Mouse (Mus musculus) fibroblast of lung, adult 2 months (primary cell): ENCODE data around the gene Gnat1.
"Not testable (repeated sequence)": the region's sequence is repeated elsewhere in the genome, so short reads cannot be mapped to it uniquely, and the experiment has no call there.

Experiments used
- DNase-seq: peaks from one replicate; pipeline ENCODE4 v3.0.0-alpha.2; 2011; ENCODE audit warnings: low read depth

Gene Gnat1

DNA sequence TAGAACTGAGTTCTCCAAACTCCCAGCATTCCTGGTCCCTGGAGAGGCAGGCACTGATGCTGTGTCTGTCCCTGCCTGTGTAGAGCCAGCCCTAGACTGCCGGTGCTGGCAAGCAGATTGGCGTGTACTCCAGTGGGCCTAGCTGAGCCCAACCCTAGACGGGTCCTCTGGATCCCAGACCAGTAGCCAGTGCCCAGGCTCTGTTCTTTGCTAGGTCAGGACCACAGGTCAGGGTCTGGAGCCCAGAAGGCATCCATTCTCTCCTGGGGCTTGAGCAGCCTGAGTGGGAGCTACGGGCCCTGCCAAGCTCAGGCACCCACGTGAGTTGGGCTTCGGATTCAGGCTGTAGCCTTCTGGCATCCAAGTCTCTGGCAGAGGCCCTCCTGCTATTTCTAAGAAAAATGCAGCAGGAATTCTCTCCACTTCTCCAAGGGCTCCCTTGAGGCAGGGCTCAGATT, 20.6 kb upstream of the Gnat1 start:
- peak; percentile 78 for DNase-seq

DNA sequence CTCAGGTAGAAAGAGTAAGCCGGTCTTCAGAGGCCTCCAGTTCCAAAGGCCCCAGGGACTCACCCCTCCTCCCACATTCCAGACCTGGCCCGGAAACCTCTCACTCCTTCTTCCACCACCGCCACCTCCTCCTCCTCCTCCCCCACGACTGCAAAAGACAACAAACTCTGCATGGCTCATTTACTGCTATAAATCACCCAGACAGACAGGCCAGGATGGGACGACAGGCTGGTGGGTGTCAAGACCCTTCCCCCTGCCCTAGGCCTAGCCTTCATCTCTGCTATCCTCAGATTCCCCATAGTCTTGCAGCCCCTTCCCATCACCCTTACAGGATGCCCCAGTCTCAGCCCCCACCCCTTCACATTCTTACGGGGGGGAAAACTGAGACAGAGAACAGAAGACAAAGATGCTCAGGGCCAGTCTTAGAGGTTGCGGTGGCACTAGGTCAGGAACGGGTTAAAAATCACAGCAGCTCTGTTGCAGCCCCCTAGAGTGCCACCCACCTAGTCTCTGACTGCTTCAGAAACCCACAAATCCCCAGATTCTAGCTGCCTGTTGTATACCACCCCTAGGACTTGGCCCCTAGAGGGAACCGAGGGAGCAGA, 20.0 kb upstream of the Gnat1 start:
- no peak for DNase-seq

DNA sequence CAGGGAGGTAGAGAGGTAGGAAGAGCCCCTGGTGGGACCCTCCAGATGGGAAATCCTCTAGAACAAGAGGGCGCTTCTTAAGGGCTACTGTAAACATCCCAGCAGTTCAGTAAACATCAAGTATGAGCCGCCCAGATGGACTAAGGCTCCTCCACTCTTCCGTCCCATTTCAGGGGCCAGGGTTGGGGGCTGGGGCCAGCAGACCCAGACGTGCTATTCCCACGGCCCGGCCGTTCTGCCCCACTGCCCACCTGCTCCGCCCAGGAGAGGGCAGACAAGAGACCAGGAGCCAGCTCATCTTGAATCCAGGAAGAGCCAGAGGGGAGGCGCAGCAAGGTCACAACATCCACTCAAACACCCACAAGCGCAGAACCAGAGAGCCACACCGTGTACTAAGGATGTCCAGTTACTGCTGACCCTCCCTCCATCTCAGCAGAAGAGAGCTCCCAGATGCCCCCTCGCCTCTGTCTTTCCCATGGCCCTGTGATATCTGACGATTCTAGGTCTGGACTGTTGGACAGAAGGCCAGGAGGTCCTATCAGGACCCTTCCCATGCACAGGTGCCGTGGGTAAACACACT, 19.2 kb upstream of the Gnat1 start:
- no peak for DNase-seq

DNA sequence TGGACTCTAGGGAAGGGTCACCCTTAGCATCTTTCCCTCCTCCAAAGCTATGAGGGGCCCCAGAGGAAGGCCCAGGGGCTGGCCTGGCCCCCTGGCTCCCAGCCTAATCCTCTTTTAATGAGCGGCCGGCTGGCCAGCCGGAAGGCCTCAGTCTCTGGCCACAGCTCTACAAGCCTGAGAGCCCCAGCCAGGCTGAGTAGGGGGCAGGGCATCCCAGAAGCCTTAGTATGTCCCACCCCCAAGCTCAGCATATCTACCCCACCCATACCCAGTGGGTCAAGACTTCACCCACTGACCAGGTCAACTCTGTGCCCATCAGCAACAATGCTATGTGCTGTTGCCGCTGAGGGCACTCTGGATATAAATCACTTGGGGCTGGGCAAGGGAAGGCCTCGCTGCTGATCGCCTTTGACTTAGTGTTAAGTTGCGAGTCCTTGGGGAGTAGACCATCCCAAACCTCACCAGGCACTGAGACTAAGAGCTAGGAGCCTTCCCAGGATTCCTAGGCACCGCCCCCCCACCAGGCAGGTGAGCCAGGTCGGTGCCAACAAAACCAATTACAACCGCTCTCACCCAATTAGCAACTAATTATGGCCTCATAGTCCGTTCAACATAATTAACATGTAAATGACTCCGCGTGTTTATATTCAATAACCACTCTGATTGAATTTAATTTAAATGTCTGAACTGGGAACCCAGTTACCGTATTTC, 18.5 kb upstream of the Gnat1 start:
- no peak for DNase-seq

DNA sequence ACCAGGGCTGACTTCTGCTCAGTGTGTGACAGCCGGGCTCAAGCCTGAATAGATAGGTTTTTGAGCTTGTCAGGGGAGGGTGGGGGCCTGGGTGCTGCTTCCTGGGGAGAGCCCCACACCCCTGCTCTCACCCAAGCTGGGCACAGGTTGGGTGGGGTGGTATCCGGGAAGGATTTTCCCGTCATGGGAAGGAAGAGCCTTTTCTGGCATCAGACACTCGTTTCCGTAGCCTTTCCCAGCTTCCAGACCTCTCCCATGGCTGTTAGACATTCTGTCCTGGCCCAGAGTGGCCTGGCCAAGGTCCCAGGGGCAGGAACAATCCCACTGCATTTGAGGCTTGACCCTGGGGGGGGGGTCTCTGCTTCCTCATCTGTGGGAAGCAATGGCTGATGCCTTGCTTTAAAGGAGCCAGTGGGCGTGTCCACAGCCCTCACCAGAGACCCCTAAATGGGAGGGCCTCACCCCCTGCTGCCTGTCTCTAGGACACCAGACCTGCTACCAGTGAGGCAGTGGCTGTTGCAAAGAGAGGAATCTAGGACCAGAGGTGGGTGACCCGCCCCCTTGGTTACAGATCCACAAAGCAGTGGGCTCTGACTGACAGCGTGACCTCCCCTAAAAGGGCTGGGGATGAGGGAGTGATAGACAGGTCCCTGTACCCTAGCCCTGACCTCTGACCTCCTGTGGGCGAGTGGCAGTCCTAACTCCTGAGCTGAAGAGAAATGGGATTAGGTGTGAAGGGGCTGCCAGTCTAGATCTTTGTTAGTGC, 17.5 kb upstream of the Gnat1 start:
- DNase-seq = no peak

DNA sequence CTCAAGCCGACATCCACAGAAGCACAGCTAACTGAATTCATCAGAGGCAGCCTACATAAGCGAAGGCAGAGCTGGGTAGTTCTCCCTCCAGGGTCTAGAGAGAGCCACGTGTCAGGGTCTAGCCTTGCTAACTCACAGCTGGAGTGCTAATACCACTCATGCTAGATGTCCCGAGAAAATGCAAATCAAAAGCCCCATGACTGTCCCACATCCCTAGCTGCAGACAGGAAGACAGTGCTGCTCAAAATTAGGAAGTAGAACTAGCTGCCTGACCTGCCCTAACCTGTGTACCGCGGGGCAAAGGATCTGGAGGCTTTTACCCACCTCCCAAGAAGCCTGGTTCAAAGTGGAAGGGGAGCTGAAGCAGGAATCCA, 16.6 kb upstream of the Gnat1 start:
- no peak for DNase-seq

DNA sequence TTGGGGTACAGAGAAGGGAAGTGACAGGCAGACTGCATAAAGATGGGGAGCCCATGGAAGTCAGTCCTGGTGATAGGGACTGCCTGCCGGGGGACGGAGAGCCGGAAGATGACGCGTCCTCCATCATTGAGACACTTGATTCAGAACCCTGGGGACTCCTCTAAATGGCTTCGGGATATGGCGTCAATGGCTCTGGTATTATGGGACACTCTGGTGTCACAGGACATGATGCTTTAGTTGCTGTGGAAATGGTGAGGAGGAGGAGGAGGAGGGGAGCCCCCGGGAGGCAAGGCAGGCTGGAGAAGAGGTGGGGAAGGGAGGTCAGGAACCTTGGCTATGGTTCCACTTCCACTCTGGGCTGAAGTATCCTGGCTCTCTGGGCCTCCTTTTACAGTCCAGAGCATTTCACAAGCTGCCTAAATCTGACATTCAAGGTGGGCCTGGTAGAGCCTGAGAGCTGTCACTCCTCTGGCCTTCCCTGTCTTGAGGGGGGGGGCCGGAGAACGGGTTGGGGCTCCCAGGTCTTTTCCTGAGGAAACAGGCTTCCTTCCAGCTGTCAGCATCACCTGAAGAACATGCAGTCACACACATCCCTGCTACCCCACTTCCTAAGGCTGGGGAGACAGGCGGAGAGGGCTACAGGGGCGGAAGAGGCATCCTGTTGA, 16.1 kb upstream of the Gnat1 start:
- no peak for DNase-seq

DNA sequence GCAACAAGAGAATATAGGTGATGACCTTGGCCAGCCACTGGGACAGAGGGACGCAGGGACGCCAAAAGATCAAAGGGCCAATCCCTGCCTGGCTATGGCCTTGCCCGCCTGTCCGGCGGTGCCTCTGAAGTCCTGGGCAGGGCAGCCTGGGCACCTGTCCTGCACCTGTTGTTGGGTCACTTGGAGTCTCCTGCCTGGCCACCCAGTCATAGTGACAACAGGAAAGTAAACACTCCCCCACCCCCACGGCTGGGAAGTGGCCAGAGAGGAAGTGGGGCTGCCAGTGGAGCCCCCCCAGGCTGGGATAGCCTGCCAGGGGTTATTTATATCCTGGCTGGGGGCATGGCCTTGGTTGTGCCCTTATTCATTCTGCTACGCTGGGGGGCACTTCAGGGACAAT, 15.1 kb upstream of the Gnat1 start:
- DNase-seq = no peak

DNA sequence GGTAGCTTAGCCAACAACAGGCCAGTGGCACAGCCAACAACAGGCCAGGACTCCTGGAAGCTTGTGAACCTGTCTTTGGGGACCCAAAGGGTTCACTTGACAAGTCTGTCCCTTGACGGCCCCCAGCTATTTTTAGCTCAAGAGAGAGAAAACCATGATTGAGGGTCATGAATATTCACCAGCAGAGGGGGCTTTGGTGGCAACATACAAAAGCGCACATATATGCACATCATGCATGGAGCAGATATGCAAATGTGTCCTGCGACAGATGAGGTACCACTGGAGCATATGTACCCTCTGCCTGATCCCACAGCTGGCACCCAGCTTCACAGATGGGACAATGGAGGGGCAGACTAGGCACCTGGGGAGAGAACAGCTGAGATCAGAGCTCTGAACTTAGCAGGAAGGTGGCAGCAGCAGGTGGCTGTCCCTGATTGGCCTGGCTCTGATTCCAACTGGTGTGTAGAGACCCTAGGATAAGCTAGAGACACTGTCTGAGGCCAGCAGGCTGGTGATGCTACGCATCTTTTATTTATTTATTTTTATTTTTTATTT, 14.0 kb upstream of the Gnat1 start:
- DNase-seq = no peak

DNA sequence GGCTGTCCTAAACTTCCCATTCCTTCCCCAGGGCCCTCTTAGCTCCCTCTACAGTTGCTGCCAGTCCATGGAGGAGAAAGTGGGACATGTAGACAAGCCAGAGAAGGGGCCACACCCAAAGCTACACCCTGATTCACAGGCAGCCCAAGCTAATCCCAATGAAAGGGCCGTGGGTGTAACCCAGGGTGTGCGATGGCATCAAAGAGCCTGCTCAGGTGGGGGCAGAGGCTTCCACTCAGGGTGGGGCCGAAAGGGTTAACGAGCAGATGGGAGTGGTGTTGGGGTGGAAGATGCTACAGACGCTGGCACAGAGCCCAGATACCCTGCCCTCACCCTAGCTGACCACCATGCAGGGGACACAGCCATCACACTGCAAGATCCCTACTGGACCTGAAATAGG, 13.3 kb upstream of the Gnat1 start:
- DNase-seq = no peak

DNA sequence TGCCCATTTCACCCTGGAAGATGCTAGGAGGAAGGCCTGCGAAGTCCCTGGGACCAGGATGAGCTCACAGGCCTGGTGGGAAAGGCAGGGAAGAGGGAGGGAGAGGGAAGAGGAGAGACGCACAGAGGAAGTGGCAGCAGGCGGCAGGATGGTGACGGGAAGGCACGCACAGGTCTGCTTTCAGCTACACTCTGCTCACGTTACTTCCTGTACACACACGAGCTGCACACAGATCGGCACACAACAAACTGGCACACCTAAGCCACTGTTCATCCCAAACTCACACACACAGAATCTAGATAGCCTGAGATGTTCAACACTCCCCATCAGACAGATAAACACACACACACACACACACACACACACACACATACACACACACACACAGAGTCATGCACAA, 10.9 kb upstream of the Gnat1 start:
- no peak for DNase-seq

DNA sequence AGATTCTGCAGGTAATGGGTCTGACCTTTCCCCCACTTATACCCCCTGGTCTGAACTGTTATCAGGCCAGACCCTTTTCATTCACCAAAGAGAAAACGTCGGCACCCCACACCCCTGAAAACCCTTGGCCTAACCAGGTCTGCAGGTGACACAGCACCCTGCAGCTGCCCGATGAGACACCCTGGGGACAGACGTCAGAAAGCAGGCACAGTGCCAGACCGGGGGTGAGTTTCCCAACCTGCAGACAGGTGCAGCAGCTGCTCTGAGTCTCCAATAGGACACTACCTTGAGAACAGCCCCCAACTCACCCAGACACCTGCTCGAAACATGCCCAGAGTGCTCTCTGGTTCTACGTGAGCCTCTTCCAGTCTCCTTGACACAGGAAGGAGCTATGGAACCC, 9.4 kb upstream of the Gnat1 start:
- DNase-seq = no peak

DNA sequence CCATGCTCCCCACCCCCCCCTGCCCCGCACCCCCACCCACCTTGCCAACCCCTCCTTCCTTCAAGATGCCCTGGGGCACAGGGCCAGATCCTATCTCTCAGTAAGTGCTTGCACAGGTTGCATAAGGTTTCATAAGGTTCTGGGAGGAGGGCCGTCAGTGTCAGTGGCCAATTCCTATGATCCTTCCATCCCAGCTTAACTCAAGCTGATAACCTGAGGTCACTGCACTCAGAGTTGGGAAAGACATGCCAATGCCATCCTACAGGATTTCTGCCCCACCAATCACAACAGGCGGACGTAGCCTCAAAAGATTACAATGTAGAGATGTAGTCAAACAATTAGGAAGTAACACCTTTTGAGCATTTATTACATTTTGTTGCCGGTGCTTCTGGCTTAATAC, 8.9 kb upstream of the Gnat1 start:
- no peak for DNase-seq

DNA sequence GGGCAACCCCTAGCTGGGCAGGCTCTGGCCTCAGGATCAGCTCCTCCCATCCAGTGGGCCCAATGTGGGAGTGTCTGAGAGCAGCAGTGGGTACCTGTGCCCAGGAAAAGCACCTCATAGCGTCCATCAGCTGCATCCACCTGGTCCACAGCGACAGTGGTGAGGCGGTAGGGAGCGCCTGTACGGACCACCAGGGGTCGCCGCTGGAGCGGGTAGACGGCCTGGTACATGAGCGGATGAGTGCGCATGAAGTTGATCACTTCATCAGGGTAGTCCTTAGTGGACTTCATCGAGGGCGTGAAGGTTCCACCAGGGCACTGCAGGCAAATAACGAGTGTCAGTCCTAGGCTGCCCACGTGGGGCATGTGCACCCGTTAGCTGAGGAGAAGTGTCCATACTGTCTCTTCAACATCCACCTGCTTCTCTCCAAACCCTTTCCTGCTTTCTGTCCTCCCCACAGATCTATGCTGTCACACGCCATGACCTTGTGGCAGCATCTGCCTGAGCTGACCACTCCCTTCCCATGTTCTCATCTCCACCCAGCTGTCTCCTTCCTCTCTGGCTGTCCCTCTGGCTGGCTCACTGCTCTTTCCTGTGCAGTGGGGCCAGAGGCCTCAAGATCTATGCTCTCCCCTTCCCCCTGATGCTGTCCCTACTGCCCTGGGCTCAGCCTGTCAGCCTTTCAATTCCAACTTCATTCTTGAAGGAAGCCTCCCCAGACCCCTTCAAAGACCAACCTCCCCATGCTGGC, 5.9 kb upstream of the Gnat1 start:
- no peak for DNase-seq

DNA sequence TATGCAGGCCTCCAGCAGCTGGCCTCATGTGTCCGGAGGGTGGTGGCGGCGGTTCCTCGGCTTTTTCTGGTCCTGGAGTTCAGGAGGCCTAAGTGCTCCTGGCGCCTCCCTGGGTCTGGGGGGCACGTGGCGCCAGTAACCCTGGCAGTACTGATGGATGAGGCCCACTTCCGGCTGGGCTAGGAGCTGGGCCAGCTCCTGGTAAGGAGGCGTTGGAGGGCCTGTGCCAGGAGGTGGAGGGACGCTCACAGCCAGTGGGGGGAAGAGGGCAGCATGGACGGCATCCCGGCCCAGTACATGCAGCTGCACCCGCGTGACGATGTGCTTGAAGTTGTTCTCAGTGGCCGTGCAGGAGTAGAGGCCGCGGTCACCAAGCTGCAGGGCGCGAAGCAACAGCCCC, 2.9 kb upstream of the Gnat1 start:
- no peak for DNase-seq

DNA sequence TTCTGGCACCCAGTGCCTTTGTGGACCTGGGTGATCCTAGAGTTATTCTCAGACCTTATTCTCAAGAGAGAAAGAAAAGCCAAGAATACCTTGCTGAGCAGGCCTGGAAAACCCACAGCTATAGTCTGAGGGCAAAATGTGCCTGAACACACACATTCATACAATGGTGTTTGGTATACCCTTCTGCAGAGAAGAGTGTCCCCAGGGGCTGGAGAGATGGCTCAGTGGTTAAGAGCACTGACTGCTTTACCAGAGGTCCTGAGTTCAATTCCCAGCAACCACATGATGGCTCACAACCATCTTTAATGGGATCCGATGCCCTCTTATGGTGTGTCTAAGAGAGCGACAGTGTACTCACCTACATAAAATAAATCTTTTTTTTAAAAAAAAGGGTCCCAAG, 651 bp downstream of the Gnat1 start:
- no peak for DNase-seq

DNA sequence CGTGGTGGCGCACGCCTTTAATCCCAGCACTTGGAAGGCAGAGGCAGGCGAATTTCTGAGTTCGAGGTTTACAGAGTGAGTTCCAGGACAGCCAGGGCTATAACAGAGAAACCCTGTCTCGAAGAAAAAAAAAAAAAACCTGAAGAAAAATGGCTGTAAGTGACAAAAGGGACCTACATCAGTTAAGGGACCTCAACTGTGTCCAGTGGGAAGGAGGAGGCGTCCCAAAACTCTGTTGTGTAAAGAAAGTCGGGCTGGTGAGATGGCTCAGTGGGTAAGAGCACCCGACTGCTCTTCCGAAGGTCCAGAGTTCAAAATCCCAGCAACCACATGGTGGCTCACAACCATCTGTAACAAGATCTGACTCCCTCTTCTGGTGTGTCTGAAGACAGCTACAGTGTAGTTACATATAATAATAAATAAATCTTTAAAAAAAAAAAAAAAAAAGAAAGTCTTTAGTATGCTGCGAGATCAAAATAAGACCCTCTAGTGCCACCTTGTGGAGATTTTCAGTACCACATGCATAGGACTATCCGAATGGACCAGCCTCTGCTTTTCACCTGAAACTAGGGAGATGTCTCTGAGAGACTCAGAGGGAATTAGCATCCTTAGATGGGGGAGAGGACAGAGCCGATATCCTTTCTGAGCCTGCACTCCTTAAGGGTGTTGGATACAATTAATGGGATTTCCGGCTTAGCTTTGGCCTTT, 1.5 kb downstream of the Gnat1 start:
- not testable (repeated sequence) for DNase-seq

DNA sequence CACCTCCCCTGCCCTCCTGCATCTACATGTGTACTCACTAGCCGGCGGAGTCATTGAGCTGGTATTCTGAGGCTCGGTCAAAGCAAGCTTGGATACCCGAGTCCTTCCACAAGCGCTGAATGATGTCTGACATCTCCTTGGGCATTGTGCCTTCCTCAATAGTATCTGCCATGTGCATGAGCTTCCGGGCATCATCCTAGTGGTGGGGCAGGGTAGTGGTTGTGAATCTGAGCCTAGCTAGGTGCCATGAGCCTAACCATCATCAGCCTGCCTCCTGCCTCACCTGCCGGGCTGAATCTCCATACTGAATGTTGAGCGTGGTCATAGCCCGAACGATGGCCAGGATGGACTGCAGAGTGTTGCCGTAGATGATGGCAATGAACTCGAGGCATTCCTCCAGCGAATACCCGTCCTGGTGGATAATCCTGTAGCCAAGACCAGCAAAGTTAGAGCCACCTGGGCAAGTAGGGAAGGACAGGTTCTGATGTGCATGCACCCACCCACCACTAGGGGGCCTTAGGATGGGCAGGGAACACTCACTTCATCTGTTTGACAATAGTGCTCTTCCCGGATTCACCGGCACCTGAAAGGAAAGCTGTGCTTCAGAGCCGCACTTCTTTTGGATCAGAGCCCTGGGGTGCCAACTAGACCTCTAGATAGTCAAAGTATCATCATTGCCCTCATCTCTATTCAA, 2.3 kb downstream of the Gnat1 start:
- no peak for DNase-seq

DNA sequence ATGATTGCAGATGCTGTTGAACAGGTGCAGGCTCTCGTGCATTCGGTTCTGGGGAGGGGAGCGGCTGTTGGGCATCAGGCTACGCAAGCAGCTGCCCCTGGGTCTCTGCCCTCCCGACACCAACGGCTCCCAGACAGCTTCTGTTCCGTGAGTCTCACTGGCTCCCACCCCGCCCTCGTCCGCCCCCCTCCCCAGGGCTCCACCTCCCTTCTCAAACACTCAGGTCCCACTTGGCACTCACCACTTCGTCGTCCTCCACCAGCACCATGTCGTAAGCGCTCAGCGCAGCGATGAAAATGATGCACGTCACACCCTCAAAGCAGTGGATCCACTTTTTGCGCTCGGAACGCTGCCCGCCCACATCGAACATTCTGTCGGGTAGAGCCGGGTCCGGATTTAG, 3.2 kb downstream of the Gnat1 start:
- DNase-seq = no peak

DNA sequence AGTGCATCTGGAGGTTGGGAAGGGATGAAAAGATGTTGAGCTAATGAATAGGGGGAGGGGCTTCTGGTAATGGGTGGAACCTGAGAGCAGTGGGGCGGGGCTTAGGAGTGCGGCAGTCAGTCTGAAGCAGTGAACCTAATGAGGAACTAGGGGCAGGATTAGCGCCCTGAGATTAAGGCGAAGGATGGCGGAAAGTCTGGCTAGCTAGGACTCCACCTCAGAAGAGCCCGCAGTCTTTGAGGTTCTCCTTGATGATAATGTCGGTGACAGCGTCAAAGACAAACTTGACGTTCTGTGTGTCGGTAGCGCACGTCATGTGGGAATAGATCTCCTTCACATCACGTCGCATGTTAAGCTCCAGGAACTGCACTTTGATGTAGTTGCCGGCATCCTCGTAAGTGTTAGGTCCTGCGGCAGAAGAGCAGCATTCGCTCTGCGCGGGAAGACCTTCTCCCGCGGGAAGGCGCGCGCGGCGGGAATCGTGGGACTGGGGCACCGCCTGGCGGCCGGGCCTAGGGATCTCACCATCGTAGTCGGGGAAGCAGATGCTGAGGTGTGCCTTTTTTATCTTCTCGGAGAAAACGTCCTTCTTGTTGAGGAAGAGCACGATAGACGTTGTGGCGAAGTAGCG, 3.7 kb downstream of the Gnat1 start:
- DNase-seq = no peak
